Mouse (Mus musculus): ENCODE measurements around the gene Zfp963. TPM values are rescaled to one million over a fixed set of nuclear protein-coding genes. Genes with fewer than 3 reads are reported as not detected.

Zfp963 gene
- polyA plus RNA-seq, 1 experiment, result not detected

DNA sequence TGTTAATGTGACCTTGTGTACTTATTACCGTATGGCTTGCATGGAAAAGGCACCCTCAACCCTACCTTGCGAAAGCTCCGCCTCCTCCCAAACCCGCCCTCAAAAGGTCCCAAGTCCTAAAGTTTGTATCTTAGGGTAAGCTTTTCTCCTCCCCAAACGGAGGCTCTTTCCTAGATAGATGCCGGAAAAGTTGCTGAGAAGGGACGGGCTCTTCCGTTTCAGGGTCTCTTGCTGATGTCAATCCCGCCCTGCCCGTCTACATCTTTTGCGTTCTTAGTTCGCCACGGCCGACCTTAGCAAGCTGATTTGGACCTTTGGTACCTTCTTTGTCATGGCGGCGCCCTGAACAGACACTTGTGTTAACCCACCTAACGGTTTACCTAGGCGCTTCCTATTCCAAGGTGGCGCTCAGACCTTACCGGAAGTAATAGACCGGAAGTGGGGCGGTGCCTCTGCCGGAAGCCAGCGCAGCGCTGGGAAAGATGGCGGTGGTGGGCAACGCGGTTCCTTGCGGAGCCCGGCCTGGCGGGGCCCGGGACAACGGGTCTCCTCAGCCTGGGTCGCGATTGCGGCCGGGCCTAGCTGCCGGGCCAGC, 41.1 kb upstream of the Zfp963 start, which contains the start of the genes Atp13a1 and Zfp866:
Atp13a1 (plus strand) TSS at position 391 of the 595 bp plus-strand sequence.
Zfp866 (minus strand) TSS at position 406 of the 595 bp plus-strand sequence.
- H3K4me1 ChIP-seq (ENCODE audit: control insufficient read depth, insufficient read depth, low read length), result peaks cover 7% of the 10 kb centered on the region; the same call in 1 of the 2 replicates
- peak within 1 kb of the TSS; percentile 99 for H3K4me3 ChIP-seq (ENCODE audit: insufficient read depth, low read depth, low read length)
- peak within 1 kb of the TSS; percentile 76; the same call in 1 of the 2 replicates for H3K27ac ChIP-seq (ENCODE audit: insufficient read depth, low read depth, low read length)
- WGBS, result under 1% methylated on average over 38 of the region's 38 CpGs
- TF ChIP-seq POLR2A (IDR thresholded peaks at IDR 0.05; ENCODE audit: insufficient read depth, low read depth, low read length) (peak; percentile 76), CTCF (IDR thresholded peaks at IDR 0.05; ENCODE audit: insufficient read depth, low read depth, low read length) (no peak)

DNA sequence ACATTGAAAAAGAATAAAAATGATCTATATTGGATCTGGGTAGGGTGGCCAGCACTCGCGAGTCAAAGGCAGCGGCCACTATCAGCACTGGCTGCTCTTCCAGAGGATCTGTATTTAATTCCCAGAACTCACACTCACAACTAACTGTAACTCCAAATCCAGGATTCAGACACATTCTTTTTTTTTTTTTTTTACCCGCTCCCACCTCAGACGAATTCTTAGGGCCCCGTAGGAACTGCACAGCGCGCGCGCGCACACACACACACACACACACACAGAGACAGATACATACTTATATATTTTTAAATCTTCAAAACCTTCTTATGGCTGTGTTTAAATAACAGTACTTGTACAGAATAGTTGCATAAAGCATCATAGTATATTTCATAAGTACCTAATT, 40.6 kb upstream of the Zfp963 start:
- Histone ChIP-seq H3K4me3 (ENCODE audit: insufficient read depth, low read depth, low read length) (peak overlapping the region; percentile 99), H3K27ac (ENCODE audit: insufficient read depth, low read depth, low read length) (no peak overlapping the region), H3K4me1 (ENCODE audit: control insufficient read depth, insufficient read depth, low read length) (peaks cover 7% of the 10 kb centered on the region; the same call in 1 of the 2 replicates)
- no peak for TF ChIP-seq CTCF (IDR thresholded peaks at IDR 0.05; ENCODE audit: insufficient read depth, low read depth, low read length)
- TF ChIP-seq POLR2A (IDR thresholded peaks at IDR 0.05; ENCODE audit: insufficient read depth, low read depth, low read length), result no peak
- WGBS, result 25% methylated on average over 11 of the region's 11 CpGs

DNA sequence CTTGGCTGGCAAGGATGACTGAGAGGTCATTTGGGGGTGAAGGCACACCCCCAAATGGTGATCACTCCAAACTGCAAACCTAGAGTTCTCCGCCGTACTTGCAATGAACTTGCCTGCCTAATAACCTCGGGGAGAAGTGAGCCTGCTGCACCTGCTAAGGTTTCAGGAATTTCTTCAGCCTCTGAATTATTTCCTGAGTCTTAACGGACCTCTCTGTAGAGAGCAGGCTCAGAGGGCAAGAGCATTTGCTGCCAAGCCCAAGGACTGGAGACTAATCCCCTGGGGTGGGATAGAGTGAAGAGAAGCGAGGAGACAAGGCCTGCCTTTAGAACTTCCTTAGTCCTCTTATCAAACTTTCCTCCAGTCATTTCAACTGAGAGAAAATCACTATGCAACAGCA, 40.0 kb upstream of the Zfp963 start:
- 63% methylated on average over 5 of the region's 5 CpGs for WGBS
- H3K27ac ChIP-seq (ENCODE audit: insufficient read depth, low read depth, low read length), result no peak overlapping the region
- peaks cover 7% of the 10 kb centered on the region; the same call in 1 of the 2 replicates for H3K4me1 ChIP-seq (ENCODE audit: control insufficient read depth, insufficient read depth, low read length)
- no peak overlapping the region for H3K4me3 ChIP-seq (ENCODE audit: insufficient read depth, low read depth, low read length)
- TF ChIP-seq CTCF (IDR thresholded peaks at IDR 0.05; ENCODE audit: insufficient read depth, low read depth, low read length) (no peak), POLR2A (IDR thresholded peaks at IDR 0.05; ENCODE audit: insufficient read depth, low read depth, low read length) (no peak)

DNA sequence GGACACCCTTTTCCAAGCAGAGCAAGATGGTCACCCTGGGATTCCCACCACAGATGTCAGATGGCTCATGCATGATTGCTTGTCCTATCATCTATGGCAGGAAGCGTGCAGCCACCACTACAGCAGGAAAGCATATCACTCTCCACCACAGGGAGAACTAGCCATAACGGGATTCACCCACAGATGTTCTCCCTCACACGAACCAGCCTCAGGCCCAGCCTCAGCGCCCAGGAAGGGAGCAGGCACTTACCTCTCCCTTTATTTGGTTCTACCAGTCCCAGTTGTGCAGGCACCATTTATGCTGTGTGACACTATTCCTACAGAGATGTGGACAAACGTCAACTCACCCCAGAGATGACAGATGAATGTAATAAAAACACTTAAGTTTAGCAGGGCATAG, 39.3 kb upstream of the Zfp963 start:
- WGBS, result 92% methylated on average over 5 of the region's 5 CpGs
- peaks cover 7% of the 10 kb centered on the region; the same call in 1 of the 2 replicates for H3K4me1 ChIP-seq (ENCODE audit: control insufficient read depth, insufficient read depth, low read length)
- H3K27ac ChIP-seq (ENCODE audit: insufficient read depth, low read depth, low read length), result no peak overlapping the region
- H3K4me3 ChIP-seq (ENCODE audit: insufficient read depth, low read depth, low read length), result no peak overlapping the region
- TF ChIP-seq CTCF (IDR thresholded peaks at IDR 0.05; ENCODE audit: insufficient read depth, low read depth, low read length) (no peak), POLR2A (IDR thresholded peaks at IDR 0.05; ENCODE audit: insufficient read depth, low read depth, low read length) (no peak)

DNA sequence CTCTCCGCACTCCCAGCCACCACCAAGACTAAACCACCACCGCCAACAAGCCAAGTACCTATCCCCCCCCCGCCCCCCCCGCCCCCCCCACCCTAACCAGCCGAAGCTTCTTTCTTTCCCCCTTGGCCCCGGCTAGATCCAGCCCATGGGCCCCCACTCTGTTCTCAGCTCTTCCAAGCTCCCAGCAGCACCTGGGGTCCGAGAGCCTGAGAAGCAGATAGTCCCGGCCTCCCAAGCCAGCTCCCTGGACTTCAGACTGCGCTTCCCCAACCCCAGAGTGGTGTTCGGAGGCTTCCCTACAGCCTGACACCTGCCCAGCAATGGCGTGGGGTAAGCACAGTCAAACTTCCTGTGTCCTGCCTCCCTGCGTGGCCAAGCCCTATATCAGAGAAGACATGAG, 27.3 kb upstream of the Zfp963 start:
- H3K4me3 ChIP-seq (ENCODE audit: insufficient read depth, low read depth, low read length), result no peak overlapping the region
- 68% methylated on average over 12 of the region's 12 CpGs for WGBS
- no peak overlapping the region for H3K27ac ChIP-seq (ENCODE audit: insufficient read depth, low read depth, low read length)
- TF ChIP-seq POLR2A (IDR thresholded peaks at IDR 0.05; ENCODE audit: insufficient read depth, low read depth, low read length) (no peak), CTCF (IDR thresholded peaks at IDR 0.05; ENCODE audit: insufficient read depth, low read depth, low read length) (no peak)
- H3K4me1 ChIP-seq (ENCODE audit: control insufficient read depth, insufficient read depth, low read length), result no peaks in the 10 kb centered on the region

GRCm38 (mm10) chr8:69775149-69775534, 25.4 kb upstream of the Zfp963 start:
- no peak for TF ChIP-seq CTCF (IDR thresholded peaks at IDR 0.05; ENCODE audit: insufficient read depth, low read depth, low read length)
- TF ChIP-seq POLR2A (IDR thresholded peaks at IDR 0.05; ENCODE audit: insufficient read depth, low read depth, low read length), result no peak
- Histone ChIP-seq H3K4me1 (ENCODE audit: control insufficient read depth, insufficient read depth, low read length) (no peaks in the 10 kb centered on the region), H3K4me3 (ENCODE audit: insufficient read depth, low read depth, low read length) (no peak overlapping the region), H3K27ac (ENCODE audit: insufficient read depth, low read depth, low read length) (0 out of 2 replicates have a peak overlapping the region, but pooled peaks have one; percentile 35)
- 52% methylated on average over 2 of the region's 2 CpGs for WGBS

DNA sequence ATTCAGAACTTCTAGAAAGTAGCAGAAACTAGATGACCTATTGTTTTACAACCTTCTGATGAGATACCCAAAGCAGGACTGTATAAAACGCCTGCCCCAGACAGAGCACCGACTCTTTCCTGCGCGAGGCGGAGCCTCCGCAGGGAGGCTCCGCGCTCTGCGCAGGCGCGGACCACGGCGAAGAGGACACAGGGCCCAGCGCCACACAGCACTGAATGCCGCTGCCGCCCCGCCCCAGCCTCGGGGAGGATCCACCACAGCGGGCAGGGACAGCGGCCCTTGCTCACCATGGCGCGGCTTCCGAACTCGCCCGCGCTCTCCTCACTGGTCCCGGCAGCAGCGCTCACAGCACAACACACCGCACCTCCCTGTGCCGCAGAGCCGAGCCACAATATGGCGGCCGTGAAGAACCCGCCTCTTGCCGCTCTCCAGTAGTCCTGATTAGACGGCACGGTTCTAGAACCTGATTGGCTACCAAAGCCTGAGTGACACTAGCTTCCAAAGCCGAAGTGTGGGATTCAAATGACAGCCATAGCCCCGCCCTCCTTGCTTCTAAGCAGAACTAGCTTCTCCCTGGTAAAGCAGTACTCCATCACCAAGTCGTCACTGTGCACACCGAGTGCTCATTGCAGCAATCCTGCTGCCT, 24.9 kb upstream of the Zfp963 start, which contains the start of gene Gm20422:
Gm20422 (minus strand) TSS at position 384 of the 646 bp plus-strand sequence.
- WGBS, result under 1% methylated on average over 41 of the region's 41 CpGs
- H3K27ac ChIP-seq (ENCODE audit: insufficient read depth, low read depth, low read length), result peak within 1 kb of the TSS; percentile 97
- TF ChIP-seq CTCF (IDR thresholded peaks at IDR 0.05; ENCODE audit: insufficient read depth, low read depth, low read length) (no peak), POLR2A (IDR thresholded peaks at IDR 0.05; ENCODE audit: insufficient read depth, low read depth, low read length) (peak; percentile 99)
- H3K4me1 ChIP-seq (ENCODE audit: control insufficient read depth, insufficient read depth, low read length), result no peaks in the 10 kb centered on the region
- H3K4me3 ChIP-seq (ENCODE audit: insufficient read depth, low read depth, low read length), result peak within 1 kb of the TSS; percentile 72

GRCm38 (mm10) chr8:69772106-69772505, 22.3 kb upstream of the Zfp963 start:
- WGBS, result 84% methylated on average over 2 of the region's 2 CpGs
- no peak for TF ChIP-seq CTCF (IDR thresholded peaks at IDR 0.05; ENCODE audit: insufficient read depth, low read depth, low read length)
- Histone ChIP-seq H3K27ac (ENCODE audit: insufficient read depth, low read depth, low read length) (no peak overlapping the region), H3K4me1 (ENCODE audit: control insufficient read depth, insufficient read depth, low read length) (no peaks in the 10 kb centered on the region), H3K4me3 (ENCODE audit: insufficient read depth, low read depth, low read length) (no peak overlapping the region)

- no peak overlapping the region for H3K4me3 ChIP-seq (ENCODE audit: insufficient read depth, low read depth, low read length)
- 76% methylated on average over 9 of the region's 9 CpGs for WGBS
These were observed 21.5 kb upstream of the Zfp963 start for GRCm38 (mm10) chr8:69771221-69771620.

More at GRCm38 (mm10) chr8:69771221-69771620, 21.5 kb upstream of the Zfp963 start:
- TF ChIP-seq CTCF (IDR thresholded peaks at IDR 0.05; ENCODE audit: insufficient read depth, low read depth, low read length), result no peak
- no peak for TF ChIP-seq POLR2A (IDR thresholded peaks at IDR 0.05; ENCODE audit: insufficient read depth, low read depth, low read length)
- no peaks in the 10 kb centered on the region for H3K4me1 ChIP-seq (ENCODE audit: control insufficient read depth, insufficient read depth, low read length)
- H3K27ac ChIP-seq (ENCODE audit: insufficient read depth, low read depth, low read length), result no peak overlapping the region

Measured in olfactory bulb, adult 2 months (tissue).